Mouse (Mus musculus) heart, adult 11 months (tissue): ENCODE measurements around the gene Ggact.

Experiments
- DNase-seq: peaks from one replicate; pipeline ENCODE4 v3.0.0; 2022

The Ggact gene

DNA sequence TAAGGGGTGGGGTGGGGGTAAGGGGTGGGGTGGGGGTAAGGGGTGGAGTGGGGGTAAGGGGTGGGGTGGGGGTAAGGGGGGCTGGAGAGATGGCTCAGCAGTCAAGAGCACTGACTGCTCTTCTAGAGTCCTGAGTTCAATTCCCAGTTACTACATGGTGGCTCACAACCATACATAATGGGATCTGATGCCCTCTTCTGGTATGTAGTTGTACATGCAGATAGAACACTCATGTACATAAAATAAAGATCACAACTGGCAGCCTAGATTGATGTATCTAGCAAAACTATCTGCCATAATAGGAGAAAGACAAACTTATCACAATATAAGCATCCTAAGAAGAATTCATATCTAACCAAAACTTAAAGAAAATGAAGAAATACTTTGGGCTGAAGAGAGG lies 15.0 kb downstream of the Ggact start:
- no peak for DNase-seq

DNA sequence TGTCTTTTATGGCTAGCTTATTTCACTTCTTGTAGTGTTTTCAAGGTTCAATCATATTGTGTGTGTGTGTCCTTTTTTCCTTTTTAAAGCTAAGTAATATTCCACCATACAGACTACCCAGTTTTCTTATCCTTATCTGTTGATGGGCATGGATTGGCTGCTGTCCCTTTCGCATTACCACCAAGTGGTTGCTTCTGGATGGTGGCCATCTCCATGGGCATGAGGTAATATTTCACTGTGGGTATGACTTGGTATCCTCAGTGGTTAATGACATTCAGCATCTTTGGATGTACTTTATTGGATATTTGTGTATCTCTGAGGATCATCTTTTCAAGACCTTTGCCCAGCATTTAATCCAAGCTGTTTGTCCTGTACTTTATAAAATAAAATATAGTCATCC lies 17.5 kb downstream of the Ggact start:
- no peak for DNase-seq

DNA sequence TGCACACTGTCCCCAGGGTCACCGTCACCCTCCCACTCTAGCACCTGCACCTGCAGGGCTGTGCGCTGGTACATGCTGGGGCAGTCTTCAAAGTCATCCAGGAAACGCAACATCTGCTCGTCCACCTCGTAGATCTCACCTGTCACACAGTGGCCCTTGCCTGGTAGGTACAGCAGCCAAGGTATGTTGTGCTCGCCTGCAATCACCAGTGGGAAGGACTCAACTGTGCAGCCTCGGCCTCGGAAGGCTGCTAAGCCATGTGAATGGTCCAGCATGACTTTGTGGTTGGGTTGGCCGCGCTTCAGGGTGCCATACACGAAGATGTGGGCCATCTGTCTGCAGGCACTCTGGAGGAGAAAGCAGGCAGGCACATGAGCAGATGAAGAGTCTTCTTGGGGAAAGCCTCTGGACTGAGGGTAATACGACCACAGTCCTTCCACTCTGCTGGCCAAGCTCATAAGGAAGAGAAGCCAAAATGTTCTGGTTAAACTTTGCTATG lies 22.0 kb downstream of the Ggact start:
- DNase-seq: peak; percentile 79

DNA sequence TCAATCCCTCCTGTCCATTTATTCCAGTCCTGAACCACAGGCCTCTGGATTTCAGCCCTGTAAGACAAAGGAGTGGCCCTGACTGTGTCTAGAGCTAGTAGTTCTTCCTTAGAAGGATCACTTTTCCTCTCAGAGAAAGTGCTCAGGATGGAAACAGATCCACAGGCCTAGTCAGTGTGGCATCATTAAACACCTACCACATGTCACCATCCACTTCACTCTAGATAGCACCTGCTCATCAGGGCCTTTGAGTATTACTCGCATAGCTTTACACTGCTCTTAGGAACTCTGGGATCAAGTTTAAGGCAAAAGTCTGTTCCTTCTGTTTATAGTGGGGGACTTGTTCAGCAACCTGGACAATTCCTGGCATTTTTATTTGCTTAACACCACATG lies 25.1 kb downstream of the Ggact start:
- DNase-seq: peak; percentile 64

DNA sequence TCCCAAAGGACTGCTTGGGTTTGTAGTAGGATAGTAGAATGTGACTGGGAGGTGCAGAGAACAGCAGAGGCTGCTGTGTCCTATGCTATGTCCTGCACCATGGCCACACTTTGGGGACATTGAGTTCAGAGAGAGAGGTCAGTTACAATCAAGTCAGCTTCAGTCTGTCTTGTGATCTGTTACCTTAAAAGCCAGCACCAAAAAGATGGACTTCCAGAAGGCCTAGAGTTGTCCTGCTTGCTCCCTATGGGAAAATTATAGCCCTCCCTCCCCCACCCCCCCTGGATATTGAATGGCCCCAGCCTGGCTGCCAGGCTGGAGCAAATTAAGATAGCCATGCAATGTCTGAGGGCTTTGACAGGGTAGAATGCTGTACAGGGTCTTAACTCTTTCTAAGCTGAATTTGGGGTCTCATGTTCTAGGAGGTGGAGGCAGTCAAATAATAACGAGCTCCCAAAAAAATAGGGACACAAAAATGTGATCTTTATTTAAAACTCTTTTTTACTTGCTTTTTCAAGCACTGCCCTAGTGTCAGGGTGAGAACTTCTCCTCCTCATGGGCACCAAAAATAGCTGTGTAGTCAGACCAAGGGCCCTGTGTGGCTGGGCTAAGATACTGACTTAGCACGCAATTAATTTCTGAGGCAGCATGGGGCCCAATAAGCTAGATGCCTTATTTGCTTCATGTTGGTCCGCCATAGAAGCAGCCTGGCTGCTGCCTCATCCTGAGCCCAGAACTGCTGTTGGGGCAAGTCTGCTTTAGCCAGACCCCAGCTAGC lies 25.7 kb downstream of the Ggact start:
- DNase-seq: peak; percentile 79

DNA sequence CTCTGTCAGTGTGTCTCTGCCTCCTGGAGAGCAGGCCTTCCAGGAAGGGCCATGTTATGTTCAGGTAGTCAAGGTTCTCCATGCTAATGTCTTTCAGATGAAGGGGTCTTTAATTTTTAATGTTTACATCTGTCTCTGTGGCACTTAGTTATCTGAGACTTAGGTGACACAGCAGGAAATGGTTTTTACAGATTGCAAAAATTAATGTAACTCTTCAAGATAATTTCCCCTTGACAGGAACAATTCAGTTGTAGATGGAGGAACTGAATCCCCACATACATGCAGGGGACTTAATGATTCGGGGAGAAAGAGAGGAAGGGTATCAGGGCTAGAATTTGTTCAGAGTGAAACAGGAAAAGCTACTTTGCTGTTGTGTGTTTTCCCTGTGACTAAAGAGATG lies 26.3 kb downstream of the Ggact start:
- no peak for DNase-seq

DNA sequence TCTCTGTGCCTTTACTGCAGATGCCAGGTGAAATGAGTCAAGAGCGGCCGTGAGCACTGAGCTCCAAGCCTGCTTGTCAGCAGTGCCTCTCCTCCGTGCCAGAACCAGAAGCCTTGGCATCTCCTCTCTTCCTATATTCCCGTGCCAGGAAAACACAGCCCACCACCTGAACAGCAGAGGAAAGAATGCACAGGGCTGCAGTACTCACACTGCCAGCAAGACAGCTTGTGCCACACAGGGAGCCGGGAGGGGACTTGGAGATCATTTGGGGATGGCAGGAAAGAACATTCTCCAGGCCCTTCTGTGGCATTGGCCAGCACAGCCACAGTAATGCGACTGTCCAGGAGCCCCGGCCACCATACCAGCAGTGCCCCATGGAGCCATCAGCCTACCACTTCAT lies 27.7 kb downstream of the Ggact start:
- DNase-seq: peak; percentile 89

DNA sequence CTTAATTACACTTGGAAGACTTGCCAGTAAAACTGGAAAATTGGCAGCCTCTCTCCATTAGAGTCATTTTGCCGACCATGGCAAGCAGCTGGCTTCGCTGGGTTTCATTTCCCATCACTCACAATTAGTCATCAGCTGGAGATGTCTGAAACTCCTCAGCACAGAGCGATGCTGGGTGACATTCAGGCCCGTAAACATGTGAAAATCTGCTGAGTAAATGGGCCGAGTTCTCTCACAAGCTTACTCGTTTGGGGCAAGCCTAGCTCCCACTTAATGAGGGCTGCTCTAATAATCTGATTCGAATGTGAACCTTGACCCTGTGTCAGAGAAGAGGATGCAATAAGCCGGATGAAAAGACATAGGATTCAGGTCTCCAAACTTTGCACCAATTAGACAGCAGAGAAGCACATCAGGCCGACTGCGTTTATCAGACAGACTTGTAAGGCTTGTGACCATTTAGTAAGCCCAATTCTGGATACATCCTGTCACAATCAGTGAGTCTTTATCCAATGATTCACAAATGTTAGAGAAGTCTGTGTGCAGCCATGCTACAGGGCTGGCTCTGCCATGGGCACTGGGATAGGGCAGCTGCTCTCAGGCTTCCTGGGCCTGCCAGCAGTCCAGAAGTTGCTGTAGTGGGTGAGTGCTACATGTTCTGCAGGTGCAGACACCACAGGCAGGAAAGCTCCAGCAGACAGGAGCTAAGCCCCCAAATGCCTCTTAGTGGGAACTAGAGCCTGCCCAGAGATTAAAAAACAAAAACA lies 29.6 kb downstream of the Ggact start:
- DNase-seq: peak; percentile 84

DNA sequence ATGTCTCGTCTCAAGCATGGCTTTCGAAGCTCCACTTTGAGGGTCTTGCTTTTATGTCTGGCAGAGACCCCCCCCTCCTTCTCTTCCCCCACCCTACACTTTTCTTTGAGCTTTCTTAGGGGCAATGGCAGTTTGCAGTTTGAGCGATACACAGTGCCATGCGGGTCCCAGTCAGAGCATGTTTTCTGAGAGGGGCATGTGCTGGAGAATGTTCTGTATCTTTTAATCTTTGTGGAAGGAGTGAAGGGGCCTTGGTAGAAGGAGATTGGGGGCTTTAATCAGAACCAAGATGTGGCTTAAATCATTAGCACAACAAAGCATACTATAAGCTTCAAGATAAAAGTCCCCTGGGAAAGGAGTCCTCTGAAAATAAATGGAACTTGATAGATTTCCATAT lies 30.1 kb downstream of the Ggact start:
- peak; percentile 70 for DNase-seq

DNA sequence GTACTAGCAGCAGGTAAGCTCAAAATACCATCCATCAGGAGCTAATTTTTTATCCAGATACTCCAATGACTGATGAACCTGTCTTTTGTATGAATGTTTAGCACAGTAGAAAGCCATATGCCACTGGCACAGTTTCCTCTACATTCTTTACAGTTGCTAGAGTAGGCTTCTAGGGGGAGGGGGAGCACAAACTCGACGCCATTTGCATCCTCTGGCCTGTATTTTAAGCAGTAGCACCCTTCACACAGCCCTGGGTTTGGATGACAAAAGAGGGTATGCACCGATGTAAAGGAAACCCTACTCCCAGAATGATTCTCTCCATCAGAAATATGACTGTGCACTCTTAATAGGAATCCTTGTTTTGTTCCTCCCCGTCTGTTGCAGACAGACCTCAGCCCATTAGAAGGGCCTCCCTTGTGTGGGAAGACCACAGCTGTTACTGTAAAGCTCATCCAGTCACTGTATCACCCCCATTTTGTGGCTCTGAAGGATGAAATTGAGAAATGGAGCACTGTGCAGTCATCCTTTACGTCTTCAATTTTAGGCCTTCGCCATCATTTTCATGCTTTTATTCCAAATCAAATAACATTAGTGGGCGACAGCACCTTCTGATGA lies 30.7 kb downstream of the Ggact start:
- no peak for DNase-seq

DNA sequence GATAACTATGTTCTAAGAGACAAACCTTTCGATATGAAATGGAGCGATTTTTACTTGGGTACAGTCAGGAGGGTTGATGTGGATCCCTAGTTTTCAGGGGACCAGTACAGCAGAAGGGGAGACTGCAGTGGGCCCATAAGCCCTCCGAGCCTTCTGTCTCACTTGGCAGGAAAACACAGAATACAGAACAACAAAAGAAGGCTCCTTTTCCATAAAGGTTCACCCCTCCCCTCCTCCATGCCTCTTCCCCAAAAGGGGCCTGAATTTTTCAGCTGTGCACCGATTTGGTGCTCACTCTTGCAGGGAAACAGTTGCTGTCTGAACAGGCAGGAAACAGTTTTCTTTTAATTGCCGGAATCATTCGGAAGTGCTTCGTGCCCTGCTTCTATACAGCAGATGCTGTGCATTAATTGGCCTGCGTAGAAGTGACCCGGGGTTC lies 31.3 kb downstream of the Ggact start:
- peak; percentile 79 for DNase-seq

DNA sequence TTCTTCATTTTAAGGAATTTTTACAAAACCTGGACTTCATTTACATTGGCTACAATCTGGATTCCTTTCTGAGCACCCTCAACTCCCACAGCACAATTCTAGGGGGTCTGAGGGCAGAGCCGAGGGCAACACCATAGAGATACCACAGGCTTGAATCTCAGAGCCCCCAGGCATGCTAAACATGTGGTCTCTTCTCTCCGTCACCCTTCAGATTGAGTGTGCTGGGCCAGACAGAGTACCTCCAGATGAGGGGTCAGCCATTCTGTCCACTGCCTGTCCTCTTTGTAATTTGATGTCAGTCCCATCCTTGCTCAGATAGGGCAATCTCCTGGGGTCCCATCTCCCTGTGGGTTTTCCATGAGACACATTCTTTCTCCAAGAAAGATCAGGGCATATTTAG lies 31.9 kb downstream of the Ggact start:
- peak; percentile 65 for DNase-seq

DNA sequence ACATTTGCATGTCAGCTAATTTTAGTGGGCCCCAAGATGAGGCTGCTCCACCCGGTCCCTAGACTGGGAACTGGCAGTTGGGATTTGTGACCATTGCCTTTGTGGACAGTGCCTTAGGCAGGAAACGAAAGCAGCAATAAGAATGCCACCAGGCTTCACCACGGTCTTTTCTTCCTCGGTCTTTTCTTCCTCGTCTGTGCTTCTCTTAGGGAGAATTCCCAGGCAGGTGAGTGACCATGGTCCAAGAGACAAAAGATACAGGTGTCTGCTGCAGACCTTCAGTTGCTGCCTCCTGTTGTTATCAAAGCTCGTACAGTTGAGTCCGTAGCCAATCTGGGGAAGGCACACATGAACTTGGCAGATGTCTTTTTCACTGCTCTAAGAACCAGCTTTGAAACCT lies 33.3 kb downstream of the Ggact start:
- DNase-seq: peak; percentile 42

DNA sequence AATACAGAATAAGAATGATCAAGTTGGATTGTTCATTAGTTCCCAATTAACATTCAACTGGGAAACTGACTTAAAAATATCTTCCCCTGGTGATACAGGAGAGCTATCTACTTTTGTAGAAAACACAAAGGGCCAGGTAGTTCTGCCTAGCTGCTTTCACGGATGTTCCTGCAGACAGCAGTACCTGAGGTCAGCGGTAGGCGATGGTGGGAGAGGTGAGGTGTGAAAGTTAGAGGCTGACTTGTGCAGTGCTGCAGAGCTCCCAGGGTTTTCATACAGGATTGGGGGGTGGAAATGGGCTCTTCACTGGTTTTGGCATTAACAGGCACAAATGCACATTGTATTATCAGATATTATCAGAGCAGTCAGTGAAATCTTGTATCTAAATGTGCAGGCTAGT lies 35.8 kb downstream of the Ggact start:
- peak; percentile 74 for DNase-seq

DNA sequence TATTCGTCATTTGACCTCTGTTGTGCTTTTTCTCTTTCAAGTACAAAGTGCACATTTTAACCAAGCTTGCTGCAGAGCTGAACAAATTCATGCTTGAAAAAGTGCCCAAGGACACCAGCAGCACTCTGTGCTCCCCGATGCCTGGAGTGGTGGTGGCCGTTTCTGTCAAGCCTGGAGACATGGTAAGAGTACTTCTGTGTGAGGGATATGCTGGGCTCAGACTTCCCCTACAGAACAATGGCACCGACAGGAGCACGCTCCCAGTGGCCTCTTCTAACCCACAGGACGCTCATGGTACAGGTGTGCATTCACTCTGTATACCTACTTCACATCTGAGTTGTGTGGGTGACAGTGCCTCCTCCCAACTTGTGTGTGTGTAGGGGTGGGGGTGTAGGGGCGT lies 36.8 kb downstream of the Ggact start:
- peak; percentile 57 for DNase-seq

DNA sequence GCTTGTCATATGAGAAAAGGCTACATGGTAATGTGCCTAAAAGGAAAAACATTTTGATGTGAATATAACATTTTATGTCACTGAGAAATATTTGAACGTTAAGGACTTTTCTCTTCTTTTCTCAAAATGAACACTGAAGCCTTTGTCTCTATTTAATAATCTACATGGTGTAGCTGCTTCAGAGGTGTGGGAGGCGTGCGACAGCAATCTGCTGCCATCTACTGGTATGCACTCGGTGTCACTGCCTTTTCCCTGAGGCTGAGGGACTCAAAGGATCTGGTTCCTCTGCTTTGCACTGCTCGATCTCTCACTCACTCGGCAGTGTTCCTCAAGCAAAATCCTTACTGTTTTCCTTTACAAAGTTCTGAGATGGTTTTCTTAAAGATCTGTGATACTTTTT lies 37.4 kb downstream of the Ggact start:
- DNase-seq: peak; percentile 91

DNA sequence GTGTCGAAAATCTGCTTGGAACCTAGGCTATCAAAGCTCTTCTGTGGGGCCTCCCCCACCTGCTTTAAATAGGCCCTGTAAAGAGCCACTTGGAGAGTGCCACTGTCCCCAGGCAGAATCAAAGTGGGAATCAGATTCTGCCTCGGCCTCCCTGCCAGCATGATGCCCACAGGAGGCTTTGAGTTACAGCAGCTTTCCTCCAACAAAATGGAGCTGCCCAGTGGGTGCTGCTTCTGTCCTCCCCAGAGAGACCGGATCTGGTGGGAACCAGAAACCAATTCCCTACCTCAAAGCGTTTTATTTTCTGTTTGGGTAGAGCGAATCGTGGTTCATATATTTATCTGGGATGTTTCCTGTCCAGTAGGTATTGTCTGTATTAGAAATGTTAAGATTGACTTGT lies 37.9 kb downstream of the Ggact start:
- peak; percentile 71 for DNase-seq

DNA sequence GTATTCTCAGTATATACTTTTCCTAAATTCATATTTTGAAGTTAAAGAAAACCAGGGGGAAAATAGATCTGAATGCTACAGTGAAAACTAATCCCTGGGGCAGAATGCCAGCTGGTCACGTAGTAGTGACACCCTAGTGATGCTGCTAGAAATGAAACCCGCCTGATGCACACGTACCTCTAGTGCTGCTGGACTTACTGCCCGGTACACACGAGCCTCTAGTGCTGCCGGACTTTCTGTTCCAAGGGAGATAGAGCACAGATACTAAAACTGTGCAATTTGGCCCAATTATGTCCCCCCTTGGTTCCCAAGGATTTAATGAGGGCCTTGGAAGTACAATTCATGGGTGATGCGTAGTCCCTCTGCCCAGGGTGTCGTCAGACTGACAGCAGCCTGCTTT lies 38.5 kb downstream of the Ggact start:
- peak; percentile 34 for DNase-seq

DNA sequence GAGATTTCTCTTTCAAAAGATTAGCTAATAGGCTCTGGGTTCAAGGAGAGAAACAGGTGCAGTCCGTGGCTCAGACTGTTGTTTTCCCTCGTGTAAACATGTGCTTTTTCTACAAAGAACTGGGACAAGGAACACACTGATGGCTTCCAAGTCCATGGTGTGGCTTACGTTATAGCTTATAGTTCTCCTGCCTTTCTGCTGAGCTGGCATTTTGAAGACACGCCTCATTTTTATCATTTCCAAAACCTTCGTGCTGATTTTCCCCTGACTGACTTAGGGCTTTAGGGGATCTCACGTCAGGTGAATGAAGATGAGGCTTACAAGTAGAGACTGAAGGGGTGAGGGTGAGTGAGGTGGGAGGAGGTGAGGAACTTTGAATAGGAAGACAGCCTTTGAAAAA lies 40.9 kb downstream of the Ggact start:
- peak; percentile 41 for DNase-seq

DNA sequence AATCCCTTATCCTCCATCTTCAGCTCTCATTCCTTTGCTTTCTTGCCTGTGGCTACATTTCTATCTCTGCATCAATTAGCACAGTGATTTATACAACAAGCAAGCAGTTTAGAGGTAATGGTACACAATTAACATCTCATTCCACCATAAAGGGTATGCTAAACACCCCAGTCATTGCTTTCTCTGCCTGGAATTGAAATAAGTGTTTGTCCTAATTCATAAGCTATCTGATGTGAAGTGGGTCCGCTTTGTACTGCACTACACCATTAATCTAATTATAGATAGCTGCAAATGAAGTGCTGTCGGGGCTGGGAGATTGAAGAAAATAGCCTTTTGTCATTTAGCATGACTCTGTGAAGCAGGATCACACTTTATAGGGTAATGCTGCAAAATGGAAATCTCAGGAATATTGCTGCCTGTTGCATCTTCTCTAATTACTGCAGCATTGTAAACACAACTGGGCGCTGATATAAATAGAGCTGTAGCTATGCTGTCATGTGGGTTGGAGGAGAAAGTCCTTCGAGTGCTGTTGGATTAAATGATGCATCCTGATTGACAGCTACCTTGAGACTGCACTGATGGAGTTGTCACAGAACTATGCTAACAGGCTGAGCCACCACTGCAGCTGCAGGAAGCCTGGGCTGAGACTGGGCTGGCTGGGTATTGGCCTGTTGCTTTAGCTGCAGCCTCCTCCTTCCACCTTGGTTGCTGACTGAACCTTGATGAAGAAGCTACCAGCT lies 41.5 kb downstream of the Ggact start:
- DNase-seq: peak; percentile 70

DNA sequence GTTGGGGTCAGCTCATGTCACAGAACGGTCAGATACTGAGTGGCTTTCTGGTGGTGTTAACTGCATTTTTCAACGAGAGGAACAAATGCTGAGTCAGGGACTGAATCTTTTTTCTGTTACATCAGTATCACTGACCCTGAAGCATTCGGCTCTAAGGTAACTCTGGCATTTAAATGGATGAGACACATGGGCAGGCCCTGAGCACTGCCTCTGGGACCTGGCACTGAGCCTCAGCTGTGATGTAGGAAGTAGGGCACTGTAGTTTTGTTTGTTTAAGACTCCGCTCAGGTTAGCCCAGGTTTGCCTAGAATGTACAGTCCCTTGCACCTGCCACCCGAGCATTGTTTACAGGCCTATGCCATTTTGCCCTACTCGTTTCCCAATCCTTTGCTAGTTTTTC lies 43.7 kb downstream of the Ggact start:
- DNase-seq: peak; percentile 81

DNA sequence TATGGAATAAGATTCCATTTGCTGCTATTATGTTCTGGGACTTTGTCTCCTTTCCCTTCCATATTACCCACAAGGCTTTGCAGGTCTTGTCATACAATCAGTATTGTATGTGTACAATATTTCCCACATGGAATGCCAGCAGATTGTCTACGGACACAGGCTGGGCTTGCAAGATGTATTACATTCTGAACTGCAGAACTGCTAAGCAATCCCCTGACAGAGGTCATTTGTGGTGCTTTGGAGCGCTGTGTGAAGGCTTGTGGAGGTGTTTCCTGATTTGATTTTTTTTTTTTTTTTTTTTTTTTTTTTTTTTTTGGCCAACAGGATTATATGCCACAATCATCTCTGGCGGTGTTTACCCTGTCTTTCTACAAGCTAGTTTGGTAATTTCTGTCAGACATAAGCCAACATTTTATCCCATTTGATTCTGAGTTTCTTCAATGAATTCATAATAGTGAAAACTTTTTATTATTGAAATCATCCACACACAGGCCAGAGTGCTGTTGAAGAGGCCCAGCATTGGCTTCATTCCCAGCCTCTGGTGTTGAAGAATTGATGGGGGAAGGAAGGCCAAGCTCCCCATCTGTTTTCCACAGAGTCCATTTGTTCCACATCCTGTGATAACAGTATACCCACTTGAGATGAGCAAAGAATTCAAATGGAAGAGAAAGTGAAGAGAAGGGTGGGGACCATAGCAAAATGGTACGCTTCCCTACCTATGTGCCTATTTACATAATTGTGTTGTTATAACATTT lies 45.8 kb downstream of the Ggact start:
- peak; percentile 88 for DNase-seq
